Mouse (Mus musculus) CD8-positive naive resting alpha-beta T cell, adult 57 days (primary cell): ENCODE measurements around the gene 4933400A11Rik. TPM values are rescaled to one million over a fixed set of nuclear protein-coding genes. Genes with fewer than 3 reads are reported as not detected.

Experiments
- total RNA-seq: library from RNA; stranded (reverse); gene quantifications from one replicate; pipeline ENCODE4 v1.2.4, GENCODE M21; 2023

4933400A11Rik gene
- not detected for total RNA-seq

DNA sequence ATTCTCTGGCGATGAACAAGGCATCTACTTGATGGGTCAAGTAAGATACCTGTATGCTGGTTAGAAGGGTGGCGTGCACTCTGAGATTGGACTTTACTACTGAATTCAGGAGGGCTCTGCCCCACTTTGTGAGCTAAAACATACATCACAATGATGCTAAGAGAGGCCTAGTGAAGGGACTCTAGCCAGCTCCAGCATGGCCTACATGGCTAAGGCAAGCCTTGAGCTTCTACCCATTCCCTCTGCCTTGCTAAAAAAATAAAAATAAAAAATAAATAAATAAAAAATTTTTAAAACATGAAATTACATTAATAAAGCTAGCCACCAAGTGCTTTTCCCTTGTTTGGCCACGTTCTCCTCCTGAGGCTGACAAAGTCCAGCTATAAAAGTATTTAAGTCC lies at the start of gene 4933400A11Rik:
4933400A11Rik (minus strand) TSS at position 101 of the 400 bp plus-strand sequence.

Other genes starting within 250 kb of the 4933400A11Rik start
- gene Mid1, start 94.4 kb downstream of the 4933400A11Rik start, total RNA-seq, result 39.9 TPM
- 770 TPM for gene Gm21887, start 230.0 kb upstream of the 4933400A11Rik start, total RNA-seq